Mouse (Mus musculus): ENCODE data around the gene Pnmal1. TPM values are rescaled to one million over a fixed set of nuclear protein-coding genes. Genes with fewer than 3 reads are reported as not detected.
"Not testable (repeated sequence)": the region's sequence is repeated elsewhere in the genome, so short reads cannot be mapped to it uniquely, and the experiment has no call there.

Pnmal1 gene
- total RNA-seq, 1 experiment from 2014 or later = 4.6 TPM

- DNase-seq = peak; percentile 89
Measured at GRCm38 (mm10) chr7:16950861-16951635, 8.4 kb upstream of the Pnmal1 start.

GRCm38 (mm10) chr7:16953776-16954175 lies 5.7 kb upstream of the Pnmal1 start:
- not testable (repeated sequence) for DNase-seq

- DNase-seq = no peak
Measured at GRCm38 (mm10) chr7:16955712-16956111, 3.8 kb upstream of the Pnmal1 start.

GRCm38 (mm10) chr7:16956410-16957265 lies 2.8 kb upstream of the Pnmal1 start:
- DNase-seq = no peak

- DNase-seq = no peak
Measured at GRCm38 (mm10) chr7:16961678-16962077, 2.2 kb downstream of the Pnmal1 start.

GRCm38 (mm10) chr7:16968414-16968813 lies 8.9 kb downstream of the Pnmal1 start:
- DNase-seq = no peak

GRCm38 (mm10) chr7:16971160-16971559 lies 11.7 kb downstream of the Pnmal1 start:
- DNase-seq = no peak

GRCm38 (mm10) chr7:16974018-16974417 lies 14.5 kb downstream of the Pnmal1 start:
- peak; percentile 79 for DNase-seq

GRCm38 (mm10) chr7:16976298-16976697 lies 16.8 kb downstream of the Pnmal1 start:
- DNase-seq = no peak

GRCm38 (mm10) chr7:16978173-16978572 lies 18.7 kb downstream of the Pnmal1 start:
- DNase-seq = no peak

GRCm38 (mm10) chr7:16978593-16978992 lies 19.1 kb downstream of the Pnmal1 start:
- no peak for DNase-seq

GRCm38 (mm10) chr7:16980348-16980747 lies 20.9 kb downstream of the Pnmal1 start:
- peak; percentile 58 for DNase-seq

- peak; percentile 74 for DNase-seq
Measured at GRCm38 (mm10) chr7:16982859-16983568, 23.5 kb downstream of the Pnmal1 start, which contains the start of gene Gm42372. Gene Gm42372, plus strand, starts transcription at chr7:16983086.

GRCm38 (mm10) chr7:16987541-16988149 lies 28.2 kb downstream of the Pnmal1 start:
- DNase-seq = no peak

GRCm38 (mm10) chr7:16988405-16988804 lies 28.9 kb downstream of the Pnmal1 start:
- DNase-seq = peak; percentile 64

GRCm38 (mm10) chr7:16990006-16990744 lies 30.7 kb downstream of the Pnmal1 start:
- DNase-seq = peak; percentile 59

GRCm38 (mm10) chr7:16991681-16992450 lies 32.4 kb downstream of the Pnmal1 start:
- DNase-seq = peak; percentile 81

- no peak for DNase-seq
Measured at GRCm38 (mm10) chr7:16992451-16992807, 33.0 kb downstream of the Pnmal1 start, which contains the start of gene Ccdc8. Gene Ccdc8, plus strand, starts transcription at chr7:16992708.

- peak; percentile 93 for DNase-seq
Measured at GRCm38 (mm10) chr7:16993651-16994399, 34.3 kb downstream of the Pnmal1 start.

GRCm38 (mm10) chr7:16994400-16994799 lies 34.9 kb downstream of the Pnmal1 start:
- peak; percentile 51 for DNase-seq
